Mouse (Mus musculus) bone marrow macrophage, adult 2 months (primary cell): ENCODE results near the gene Prr12.

Source experiments
- CTCF ChIP-seq: IDR thresholded peaks from 2 replicates; pipeline ENCODE4 v1.5.1; 2012; ENCODE audit warnings: low read depth, mild to moderate bottlenecking, low read length, moderate library complexity
- POLR2A ChIP-seq: IDR thresholded peaks from 2 replicates; pipeline ENCODE4 v1.6.1; 2012; ENCODE audit warnings: mild to moderate bottlenecking, low read depth, low read length, borderline replicate concordance

GRCm38 (mm10) chr7:45046853-45047350 lies 5.8 kb downstream of the Prr12 start:
- TF ChIP-seq POLR2A (no peak), CTCF (no peak)
